Comparison of ENCODE assay signal across 8 mouse cellular contexts in the genomic region with DNA sequence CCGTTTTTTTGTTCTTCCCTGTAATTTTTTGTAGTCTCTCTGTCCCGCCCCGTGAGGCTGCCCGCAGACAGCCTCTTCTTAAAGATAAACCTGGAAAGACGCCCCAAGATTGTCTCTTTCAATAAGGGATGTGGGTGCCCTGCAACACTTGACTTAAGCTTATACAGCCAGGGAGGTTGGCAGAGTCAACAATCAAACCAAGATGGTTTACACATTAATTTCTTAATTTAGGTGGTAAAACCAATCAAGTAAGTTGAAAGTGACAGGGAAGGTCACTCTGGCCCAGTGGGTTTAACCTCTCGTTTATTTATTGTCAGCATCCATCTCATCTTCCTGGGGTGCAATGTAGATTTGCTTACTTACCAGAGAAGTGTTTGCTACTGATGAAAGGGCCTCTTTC. TPM values are rescaled to one million over a fixed set of nuclear protein-coding genes. Genes with fewer than 3 reads are reported as not detected.
A peak's percentile ranks its signal among the peaks of the same experiment; 100 is the strongest.
DNase-seq lines count a peak whose midpoint lies in the region; ATAC-seq and TF ChIP-seq lines count a peak whose summit lies in the region.

No protein-coding gene starts in this region.

- H3K36me3 ChIP-seq in lung, embryonic 14.5 days (ENCODE audit: insufficient read depth), result peaks cover 14% of the 10 kb centered on the region
- H3K36me3 ChIP-seq in embryonic facial prominence, embryonic 10.5 days (replicated peaks), result peaks cover 18% of the 10 kb centered on the region
- peaks cover 8% of the 10 kb centered on the region; the same call in 1 of the 2 replicates for H3K36me3 ChIP-seq in intestine, postnatal 0 days (ENCODE audit: control insufficient read depth, insufficient read depth)
- H3K36me3 ChIP-seq in neural tube, embryonic 14.5 days (ENCODE audit: control insufficient read depth, insufficient read depth, low read length), result peaks cover 7% of the 10 kb centered on the region

- peak overlapping the region; percentile 80 for H3K4me3 ChIP-seq in lung, embryonic 14.5 days (ENCODE audit: low read depth, low read length)
- peak overlapping the region; percentile 88 for H3K4me3 ChIP-seq in embryonic facial prominence, embryonic 10.5 days
- peak overlapping the region; percentile 70 for H3K4me3 ChIP-seq in intestine, postnatal 0 days (ENCODE audit: low read depth, low read length)
- peak overlapping the region; percentile 91 for H3K4me3 ChIP-seq in neural tube, embryonic 14.5 days (ENCODE audit: low read depth, low read length)

- H3K27ac ChIP-seq in lung, embryonic 14.5 days (ENCODE audit: low read depth), result no peak overlapping the region
- H3K27ac ChIP-seq in embryonic facial prominence, embryonic 10.5 days (replicated peaks), result peak overlapping the region; percentile 95
- H3K27ac ChIP-seq in intestine, postnatal 0 days (ENCODE audit: low read depth, low read length), result no peak overlapping the region
- peak overlapping the region; percentile 81; the same call in 1 of the 2 replicates for H3K27ac ChIP-seq in neural tube, embryonic 14.5 days (ENCODE audit: low read depth, low read length)

- no peak for TF ChIP-seq CTCF in lung, embryonic 14.5 days (IDR thresholded peaks at IDR 0.05; ENCODE audit: low read depth)
- TF ChIP-seq CTCF in intestine, postnatal 0 days (IDR thresholded peaks at IDR 0.05; ENCODE audit: low read depth), result no peak

- peak overlapping the region; percentile 93 for H3K4me2 ChIP-seq in lung, embryonic 14.5 days
- H3K4me2 ChIP-seq in intestine, postnatal 0 days (replicated peaks; ENCODE audit: low read depth), result peak overlapping the region; percentile 93
- peak overlapping the region; percentile 70 for H3K4me2 ChIP-seq in neural tube, embryonic 14.5 days (ENCODE audit: low read depth, low read length)

- no peaks in the 10 kb centered on the region for H3K27me3 ChIP-seq in lung, embryonic 14.5 days (ENCODE audit: insufficient read depth, low read length)
- no peaks in the 10 kb centered on the region for H3K27me3 ChIP-seq in embryonic facial prominence, embryonic 10.5 days (replicated peaks; ENCODE audit: low read depth, poor library complexity, severe bottlenecking)
- no peaks in the 10 kb centered on the region for H3K27me3 ChIP-seq in intestine, postnatal 0 days (replicated peaks; ENCODE audit: control insufficient read depth, insufficient read depth, low read length)
- no peaks in the 10 kb centered on the region for H3K27me3 ChIP-seq in neural tube, embryonic 14.5 days (ENCODE audit: control insufficient read depth, insufficient read depth, low read length)

- H3K9ac ChIP-seq in lung, embryonic 14.5 days, result peak overlapping the region; percentile 69
- H3K9ac ChIP-seq in intestine, postnatal 0 days (ENCODE audit: low read depth, low read length), result peak overlapping the region; percentile 65
- peak overlapping the region; percentile 54 for H3K9ac ChIP-seq in neural tube, embryonic 14.5 days (replicated peaks; ENCODE audit: low read depth, low read length)

- 3% methylated on average over 6 of the region's 6 CpGs for WGBS in lung, embryonic 14.5 days
- 2% methylated on average over 6 of the region's 6 CpGs for WGBS in embryonic facial prominence, embryonic 10.5 days
- WGBS in intestine, postnatal 0 days, result 2% methylated on average over 6 of the region's 6 CpGs
- 3% methylated on average over 6 of the region's 6 CpGs for WGBS in neural tube, embryonic 14.5 days

- no peak for ATAC-seq in lung, embryonic 14.5 days (ENCODE audit: insufficient read depth)
- ATAC-seq in intestine, postnatal 0 days, result no peak
- ATAC-seq in neural tube, embryonic 14.5 days (ENCODE audit: low read depth), result no peak
- no peak for ATAC-seq in megakaryocyte-erythroid progenitor cell, adult 5-6 weeks (replicated peaks; ENCODE audit: low FRiP score, low TSS enrichment, poor library complexity, severe bottlenecking)

- 0 out of 2 replicates have a peak, but pooled peaks cover 4% of the 10 kb centered on the region for H3K4me1 ChIP-seq in lung, embryonic 14.5 days (ENCODE audit: insufficient read depth)
- H3K4me1 ChIP-seq in embryonic facial prominence, embryonic 10.5 days, result peaks cover 21% of the 10 kb centered on the region
- no peaks in the 10 kb centered on the region for H3K4me1 ChIP-seq in intestine, postnatal 0 days (replicated peaks; ENCODE audit: control insufficient read depth, insufficient read depth, low read length)
- H3K4me1 ChIP-seq in neural tube, embryonic 14.5 days (ENCODE audit: control insufficient read depth, insufficient read depth, low read length), result peaks cover 10% of the 10 kb centered on the region

- DNase-seq in lung, embryonic 14.5 days, result no peak
- no peak for DNase-seq in lung, adult 18-20 months
- DNase-seq in embryonic facial prominence, embryonic 10.5 days (ENCODE audit: low spot score), result no peak
- no peak for DNase-seq in testis, postnatal 10 days (ENCODE audit: low spot score)
- no peak for DNase-seq in layer of hippocampus, adult 9-11 months

- H3K9me3 ChIP-seq in lung, embryonic 14.5 days (ENCODE audit: low read depth, low read length), result no peaks in the 10 kb centered on the region
- H3K9me3 ChIP-seq in embryonic facial prominence, embryonic 10.5 days, result no peaks in the 10 kb centered on the region
- no peaks in the 10 kb centered on the region for H3K9me3 ChIP-seq in intestine, postnatal 0 days (ENCODE audit: control insufficient read depth)
- no peaks in the 10 kb centered on the region for H3K9me3 ChIP-seq in neural tube, embryonic 14.5 days (ENCODE audit: control insufficient read depth, low read length)

RNA-seq across cellular contexts. Expression of a gene that starts 0.7 kb away (rescaled TPM):
- 36.8 and 44.0 TPM in 2 replicates for polyA plus RNA-seq in lung, embryonic 14.5 days (2014; fragmentation: Nextera tagmentation; extraction: Ambion mirVana)
- 33.7 and 37.8 TPM in 2 replicates for polyA plus RNA-seq in embryonic facial prominence, embryonic 10.5 days (2016; fragmentation: Nextera tagmentation; extraction: Ambion mirVana)
- 18.5 and 22.2 TPM in 2 replicates for polyA plus RNA-seq in intestine, postnatal 0 days (2015; fragmentation: Nextera tagmentation; extraction: Ambion mirVana)
- polyA plus RNA-seq in neural tube, embryonic 14.5 days (2014; fragmentation: Nextera tagmentation; extraction: Ambion mirVana), result 47.8 and 56.3 TPM in 2 replicates
- total RNA-seq in megakaryocyte-erythroid progenitor cell, adult 5-6 weeks (2014; fragmentation: Nextera tagmentation), result 12.7 and 14.0 TPM in 2 replicates
- 4.2 and 8.1 TPM in 2 replicates for total RNA-seq in megakaryocyte-erythroid progenitor cell, adult 5-6 weeks (2017)

RNA-seq across cellular contexts. Expression of a gene that starts 0.7 kb away (rescaled TPM):
- 26.2 TPM in 2 replicates for polyA plus RNA-seq in lung, embryonic 14.5 days (2014; fragmentation: Nextera tagmentation; extraction: Ambion mirVana)
- polyA plus RNA-seq in embryonic facial prominence, embryonic 10.5 days (2016; fragmentation: Nextera tagmentation; extraction: Ambion mirVana), result 22.5 and 23.7 TPM in 2 replicates
- 7.3 and 7.9 TPM in 2 replicates for polyA plus RNA-seq in intestine, postnatal 0 days (2015; fragmentation: Nextera tagmentation; extraction: Ambion mirVana)
- 36.8 and 39.5 TPM in 2 replicates for polyA plus RNA-seq in neural tube, embryonic 14.5 days (2014; fragmentation: Nextera tagmentation; extraction: Ambion mirVana)
- 19.3 and 20.2 TPM in 2 replicates for total RNA-seq in megakaryocyte-erythroid progenitor cell, adult 5-6 weeks (2014; fragmentation: Nextera tagmentation)
- total RNA-seq in megakaryocyte-erythroid progenitor cell, adult 5-6 weeks (2017), result 19.0 and 23.1 TPM in 2 replicates

RNA-seq across cellular contexts. Expression of a gene that starts 34.7 kb away (rescaled TPM):
- polyA plus RNA-seq in lung, embryonic 14.5 days (2014; fragmentation: Nextera tagmentation; extraction: Ambion mirVana), result 1.6 TPM in 1 of 2 replicates, not detected in the other
- polyA plus RNA-seq in embryonic facial prominence, embryonic 10.5 days (2016; fragmentation: Nextera tagmentation; extraction: Ambion mirVana), result 0.39 and 0.70 TPM in 2 replicates
- polyA plus RNA-seq in intestine, postnatal 0 days (2015; fragmentation: Nextera tagmentation; extraction: Ambion mirVana), result 0.48 TPM in 1 of 2 replicates, not detected in the other
- polyA plus RNA-seq in neural tube, embryonic 14.5 days (2014; fragmentation: Nextera tagmentation; extraction: Ambion mirVana), result 0.64 and 1.0 TPM in 2 replicates
- total RNA-seq in megakaryocyte-erythroid progenitor cell, adult 5-6 weeks (2014; fragmentation: Nextera tagmentation), result not detected in 2 replicates
- not detected in 2 replicates for total RNA-seq in megakaryocyte-erythroid progenitor cell, adult 5-6 weeks (2017)

RNA-seq across cellular contexts. Expression of a gene that starts 49.9 kb away (rescaled TPM):
- polyA plus RNA-seq in lung, embryonic 14.5 days (2014; fragmentation: Nextera tagmentation; extraction: Ambion mirVana), result 216 and 219 TPM in 2 replicates
- 182 and 193 TPM in 2 replicates for polyA plus RNA-seq in embryonic facial prominence, embryonic 10.5 days (2016; fragmentation: Nextera tagmentation; extraction: Ambion mirVana)
- 50.3 and 51.2 TPM in 2 replicates for polyA plus RNA-seq in intestine, postnatal 0 days (2015; fragmentation: Nextera tagmentation; extraction: Ambion mirVana)
- polyA plus RNA-seq in neural tube, embryonic 14.5 days (2014; fragmentation: Nextera tagmentation; extraction: Ambion mirVana), result 93.0 and 103 TPM in 2 replicates
- total RNA-seq in megakaryocyte-erythroid progenitor cell, adult 5-6 weeks (2014; fragmentation: Nextera tagmentation), result 260 and 273 TPM in 2 replicates
- total RNA-seq in megakaryocyte-erythroid progenitor cell, adult 5-6 weeks (2017), result 139 and 212 TPM in 2 replicates

Comparison
In these comparisons a context has a peak if more than half of its experiments do, and no peak if none do; other contexts are left out.
1. H3K27ac ChIP-seq: peak in embryonic facial prominence, embryonic 10.5 days (single experiment) and neural tube, embryonic 14.5 days (single experiment); none in lung, embryonic 14.5 days (single experiment) and intestine, postnatal 0 days (single experiment).
2. Peak in every context shown above with its lines, with median percentiles within 50 percentile points of each other: H3K4me2 ChIP-seq, H3K4me3 ChIP-seq and H3K9ac ChIP-seq.